In genomic region chr4:140070331-140070652, GRCm38 (mm10) we compare ENCODE assay signal across 10 mouse cellular contexts.
DNase-seq lines count a peak whose midpoint lies in the region; ATAC-seq and TF ChIP-seq lines count a peak whose summit lies in the region.
"Had no signal": no experiment of that assay in that cellular context is flagged by ENCODE, and none has a peak within 500 bp of the region (broad histone marks: within the 10 kb centered on the region; RNA-seq: fewer than 3 reads in every experiment).

No protein-coding gene starts in this region.

- TF ChIP-seq POLR2A in olfactory bulb, adult 2 months (IDR thresholded peaks at IDR 0.05; ENCODE audit: insufficient read depth, low read depth, low read length) = no peak

- WGBS in lung, embryonic 14.5 days = 19% methylated on average over 10 of the region's 10 CpGs
- 36% methylated on average over 10 of the region's 10 CpGs for WGBS in olfactory bulb, adult 2 months

- peak; percentile 27 for DNase-seq in lung, embryonic 14.5 days
- DNase-seq in lung, postnatal 25 days (ENCODE audit: low spot score) = no peak
- peak; percentile 31 to 64 for DNase-seq in frontal cortex, postnatal 10 days (ENCODE audit: low spot score in 2 of 2)
- peak; percentile 55 to 70 for DNase-seq in left cerebral cortex, adult 2 months (ENCODE audit: extremely low spot score in 1 of 2, low spot score in 2 of 2)
- no peak for DNase-seq in cerebellum, postnatal 36 days
- DNase-seq in embryo, embryonic 9.5 days (ENCODE audit: extremely low spot score) = no peak
- no peak for DNase-seq in thymus, postnatal 4 days

- H3K27me3 ChIP-seq in lung, embryonic 14.5 days (ENCODE audit: insufficient read depth, low read length) = peaks cover 26% of the 10 kb centered on the region; the same call in 1 of the 2 replicates

- H3K4me3 ChIP-seq in lung, embryonic 14.5 days (ENCODE audit: low read depth, low read length) = no peak overlapping the region
- no peak overlapping the region for H3K4me3 ChIP-seq in left cerebral cortex, adult 2 months
- H3K4me3 ChIP-seq in olfactory bulb, adult 2 months (ENCODE audit: insufficient read depth, low read depth, low read length) = no peak overlapping the region
- H3K4me3 ChIP-seq: heart, embryonic 15.5 days had no signal

- H3K36me3 ChIP-seq in lung, embryonic 14.5 days (ENCODE audit: insufficient read depth) = no peaks in the 10 kb centered on the region
- H3K36me3 ChIP-seq: heart, embryonic 15.5 days had no signal

- no peak overlapping the region for H3K27ac ChIP-seq in lung, embryonic 14.5 days (ENCODE audit: low read depth)
- peak overlapping the region; percentile 82 for H3K27ac ChIP-seq in left cerebral cortex, adult 2 months
- H3K27ac ChIP-seq in olfactory bulb, adult 2 months (ENCODE audit: insufficient read depth, low read depth, low read length) = peak overlapping the region; percentile 50
- H3K27ac ChIP-seq: heart, embryonic 15.5 days; macrophage had no signal

- H3K4me2 ChIP-seq in lung, embryonic 14.5 days = no peak overlapping the region
- H3K4me2 ChIP-seq: heart, embryonic 15.5 days had no signal

- intact Hi-C loops in left cerebral cortex, adult 2 months (cut with DNase I) = loop anchor here (5.0 kb wide), 1 partner anchor 148 kb away; no protein-coding TSS in a partner anchor

- peaks cover 7% of the 10 kb centered on the region; the same call in 1 of the 2 replicates for H3K9me3 ChIP-seq in lung, embryonic 14.5 days (ENCODE audit: low read depth, low read length)
- H3K9me3 ChIP-seq: heart, embryonic 15.5 days had no signal

- TF ChIP-seq CTCF in lung, embryonic 14.5 days (IDR thresholded peaks at IDR 0.05; ENCODE audit: low read depth) = no peak
- TF ChIP-seq CTCF in left cerebral cortex, adult 2 months (IDR thresholded peaks at IDR 0.05) = no peak
- no peak for TF ChIP-seq CTCF in olfactory bulb, adult 2 months (IDR thresholded peaks at IDR 0.05; ENCODE audit: insufficient read depth, low read depth, low read length)

- H3K9ac ChIP-seq in lung, embryonic 14.5 days = no peak overlapping the region
- H3K9ac ChIP-seq: heart, embryonic 15.5 days had no signal

- no peaks in the 10 kb centered on the region for H3K4me1 ChIP-seq in lung, embryonic 14.5 days (ENCODE audit: insufficient read depth)
- peaks cover 30% of the 10 kb centered on the region for H3K4me1 ChIP-seq in olfactory bulb, adult 2 months (ENCODE audit: control insufficient read depth, insufficient read depth, low read length)
- H3K4me1 ChIP-seq: heart, embryonic 15.5 days had no signal

- ATAC-seq in lung, embryonic 14.5 days (ENCODE audit: insufficient read depth) = no peak

Comparison
In these comparisons a context has a peak if more than half of its experiments do, and no peak if none do; other contexts are left out.
1. DNase-seq: peak in lung, embryonic 14.5 days (single experiment), frontal cortex, postnatal 10 days (2 of 2) and left cerebral cortex, adult 2 months (2 of 2); none in lung, postnatal 25 days (single experiment), cerebellum, postnatal 36 days (0 of 2), embryo, embryonic 9.5 days (single experiment) and thymus, postnatal 4 days (single experiment).